28 mouse cellular contexts compared by ENCODE assay signal in genomic region chr1:184550491-184550890, GRCm38 (mm10).
"Had no signal": no experiment of that assay in that cellular context is flagged by ENCODE, and none has a peak within 500 bp of the region (broad histone marks: within the 10 kb centered on the region; RNA-seq: fewer than 3 reads in every experiment).

No protein-coding gene starts in this region.

- H3K27me3 ChIP-seq: embryonic facial prominence, embryonic 12.5 days; embryonic facial prominence, embryonic 15.5 days; forebrain, embryonic 12.5 days; forebrain, embryonic 13.5 days; forebrain, embryonic 15.5 days had no signal

- H3K27ac ChIP-seq: embryonic facial prominence, embryonic 10.5 days; embryonic facial prominence, embryonic 12.5 days; embryonic facial prominence, embryonic 13.5 days; embryonic facial prominence, embryonic 15.5 days; forebrain, embryonic 10.5 days; forebrain, embryonic 12.5 days; forebrain, embryonic 13.5 days; forebrain, embryonic 15.5 days; gastrocnemius, adult 2 months; heart, adult 2 months had no signal

- H3K9ac ChIP-seq: embryonic facial prominence, embryonic 12.5 days; embryonic facial prominence, embryonic 13.5 days; embryonic facial prominence, embryonic 15.5 days; forebrain, embryonic 12.5 days; forebrain, embryonic 13.5 days; forebrain, embryonic 15.5 days; forebrain, postnatal 0 days had no signal

- H3K4me2 ChIP-seq: embryonic facial prominence, embryonic 12.5 days; embryonic facial prominence, embryonic 13.5 days; embryonic facial prominence, embryonic 15.5 days; forebrain, embryonic 12.5 days; forebrain, embryonic 13.5 days; forebrain, embryonic 15.5 days had no signal

- H3K4me3 ChIP-seq: embryonic facial prominence, embryonic 10.5 days; embryonic facial prominence, embryonic 12.5 days; embryonic facial prominence, embryonic 13.5 days; embryonic facial prominence, embryonic 15.5 days; erythroblast, embryonic 14.5 days; forebrain, embryonic 10.5 days; forebrain, embryonic 12.5 days; forebrain, embryonic 13.5 days; forebrain, embryonic 15.5 days; gastrocnemius, adult 2 months; heart, adult 2 months had no signal

- DNase-seq: cerebellum, adult 2 months; cerebellum, adult 8-10 months; cerebellum, adult 9-10 months; cerebellum, adult 9-11 months; cerebellum, postnatal 10 days; cerebellum, postnatal 14 days; cerebellum, postnatal 25 days; cerebellum, postnatal 36 days; embryo, embryonic 11 days; forebrain, postnatal 0 days; gastrocnemius, adult 2 months; gastrocnemius, postnatal 10 days; gastrocnemius, postnatal 14 days; gastrocnemius, postnatal 25 days; gastrocnemius, postnatal 36 days; heart, adult 18-20 months; heart, adult 2 months had no signal

- H3K36me3 ChIP-seq: embryonic facial prominence, embryonic 10.5 days; embryonic facial prominence, embryonic 12.5 days; embryonic facial prominence, embryonic 13.5 days; embryonic facial prominence, embryonic 15.5 days; forebrain, embryonic 10.5 days; forebrain, embryonic 12.5 days; forebrain, embryonic 15.5 days had no signal

- ATAC-seq: forebrain, embryonic 13.5 days; forebrain, embryonic 14.5 days; forebrain, embryonic 15.5 days; forebrain, embryonic 16.5 days; forebrain, postnatal 0 days had no signal

- H3K4me1 ChIP-seq: embryonic facial prominence, embryonic 10.5 days; embryonic facial prominence, embryonic 12.5 days; embryonic facial prominence, embryonic 13.5 days; embryonic facial prominence, embryonic 15.5 days; forebrain, embryonic 10.5 days; forebrain, embryonic 12.5 days; forebrain, embryonic 13.5 days; forebrain, embryonic 15.5 days had no signal

- H3K9me3 ChIP-seq: embryonic facial prominence, embryonic 10.5 days; embryonic facial prominence, embryonic 12.5 days; embryonic facial prominence, embryonic 13.5 days; embryonic facial prominence, embryonic 15.5 days; forebrain, embryonic 10.5 days; forebrain, embryonic 12.5 days; forebrain, embryonic 13.5 days; forebrain, embryonic 15.5 days had no signal
